Mouse (Mus musculus) G1E (cell line): ENCODE data around the gene 5330417C22Rik. TPM values are rescaled to one million over a fixed set of nuclear protein-coding genes. Genes with fewer than 3 reads are reported as not detected.

ENCODE experiments used
- ATAC-seq: 2 replicates; pipeline ENCODE4 v1.8.0; 2016; ENCODE audit warnings: mild to moderate bottlenecking; ENCODE audit not compliant: insufficient number of reproducible peaks, poor library complexity, low FRiP score, severe bottlenecking; ENCODE audit errors: extremely low read depth
- DNase-seq: peaks from one replicate; pipeline ENCODE4 v3.0.0; 2012; ENCODE audit warnings: low spot score
- H3K27me3 ChIP-seq: 2 replicates; pipeline ENCODE4 v1.6.1; 2012; ENCODE audit warnings: mild to moderate bottlenecking, low read length, inconsistent platforms; ENCODE audit not compliant: insufficient read depth
- H3K36me3 ChIP-seq: replicated peaks from 2 replicates; pipeline ENCODE3; 2012; ENCODE audit warnings: mild to moderate bottlenecking, inconsistent platforms
- H3K4me1 ChIP-seq: 2 replicates; pipeline ENCODE4 v1.6.1; 2012; ENCODE audit warnings: low read depth, low read length, inconsistent platforms, mixed read lengths; ENCODE audit not compliant: insufficient read depth
- H3K4me3 ChIP-seq: 2 replicates; pipeline ENCODE4 v1.5.1; 2012; ENCODE audit warnings: low read depth, mild to moderate bottlenecking, inconsistent platforms, low read length, moderate library complexity, mixed read lengths
- H3K9me3 ChIP-seq: replicated peaks from 2 replicates; pipeline ENCODE4 v1.6.1; 2012; ENCODE audit warnings: inconsistent platforms
- CTCF ChIP-seq: IDR thresholded peaks from 2 replicates; pipeline ENCODE4 v1.5.1; 2012; ENCODE audit warnings: low read depth, low read length, inconsistent platforms, mixed read lengths
- GATA1 ChIP-seq: IDR thresholded peaks from 2 replicates; pipeline ENCODE4 v1.6.1; 2012; ENCODE audit warnings: borderline replicate concordance, low read length, inconsistent platforms, mixed read lengths
- GATA2 ChIP-seq: IDR thresholded peaks from 2 replicates; pipeline ENCODE4 v1.6.1; 2012; ENCODE audit warnings: low read depth, low read length, inconsistent platforms, borderline replicate concordance
- POLR2AphosphoS5 ChIP-seq: IDR thresholded peaks from 2 replicates; pipeline ENCODE4 v1.6.1; 2012; ENCODE audit warnings: low read depth, low read length, inconsistent platforms; ENCODE audit not compliant: insufficient replicate concordance
- TAL1 ChIP-seq: conservative IDR thresholded peaks from 2 replicates; pipeline ENCODE4 v1.6.1; 2012; ENCODE audit warnings: low read depth, low read length, inconsistent platforms, mixed read lengths
- polyA plus RNA-seq: library from polyadenylated mRNA; stranded (reverse); fragments of >175 nt; gene quantifications from 2 replicates; pipeline ENCODE4 v1.2.3, GENCODE M21; 2012
- total RNA-seq, 2 experiments: library from RNA; stranded (forward) in 1 of 2; stranded (reverse) in 1 of 2; fragments of 200-1000 nt in 1 of 2; fragments of >200 nt in 1 of 2; fragmentation: Nextera tagmentation in 1 of 2; gene quantifications; 2 replicates each; pipeline ENCODE4 v1.2.3; 2014 to 2017

Gene 5330417C22Rik
- total and polyA plus RNA-seq, 3 experiments: under 0.01 TPM; not detected in 2

DNA sequence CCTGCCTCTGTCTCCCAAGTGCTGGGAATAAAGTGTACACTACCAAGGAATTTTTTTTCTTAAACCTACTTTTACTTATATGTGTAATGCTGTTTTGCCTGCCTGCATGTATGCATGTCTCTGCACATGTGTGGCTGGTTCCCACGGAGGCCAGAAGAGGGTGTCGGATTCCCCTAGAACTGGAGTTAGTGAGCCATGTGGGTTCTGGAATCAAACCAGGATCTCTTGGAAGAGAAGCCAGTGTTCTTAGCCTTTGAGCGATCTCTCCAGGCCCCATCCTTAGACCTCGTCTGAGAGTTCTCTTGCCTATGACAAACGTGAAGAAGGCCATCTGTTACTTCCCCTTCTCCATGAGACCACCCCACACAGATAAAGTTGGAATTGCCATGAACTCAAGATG lies 60.8 kb downstream of the 5330417C22Rik start:
- Histone ChIP-seq H3K27me3 (peaks cover 2% of the 10 kb centered on the region; the same call in 1 of the 2 replicates), H3K36me3 (no peaks in the 10 kb centered on the region), H3K4me1 (no peaks in the 10 kb centered on the region), H3K9me3 (no peaks in the 10 kb centered on the region), H3K4me3 (no peak overlapping the region)
- ATAC-seq: no peak
- TF ChIP-seq POLR2AphosphoS5: no peak
- TF ChIP-seq TAL1: no peak
- TF ChIP-seq GATA1: no peak
- TF ChIP-seq CTCF: no peak
- TF ChIP-seq GATA2: no peak
- no peak for DNase-seq

GRCm38 (mm10) chr3:108474969-108475368 lies 61.4 kb downstream of the 5330417C22Rik start:
- H3K36me3 ChIP-seq: no peaks in the 10 kb centered on the region
- H3K4me3 ChIP-seq: no peak overlapping the region
- peaks cover 2% of the 10 kb centered on the region; the same call in 1 of the 2 replicates for H3K27me3 ChIP-seq
- TF ChIP-seq GATA1 (no peak), POLR2AphosphoS5 (no peak), GATA2 (no peak), TAL1 (no peak), CTCF (no peak)
- H3K9me3 ChIP-seq: no peaks in the 10 kb centered on the region
- no peaks in the 10 kb centered on the region for H3K4me1 ChIP-seq
- ATAC-seq: no peak
- DNase-seq: no peak

- no peaks in the 10 kb centered on the region for H3K4me1 ChIP-seq
- TF ChIP-seq CTCF: no peak
- no peak for TF ChIP-seq GATA2
- no peak for TF ChIP-seq POLR2AphosphoS5
- TF ChIP-seq TAL1: no peak
- no peak for TF ChIP-seq GATA1
These were observed 68.6 kb downstream of the 5330417C22Rik start for GRCm38 (mm10) chr3:108467760-108468159.

GRCm38 (mm10) chr3:108466425-108466824 lies 69.9 kb downstream of the 5330417C22Rik start:
- no peak for DNase-seq
- Histone ChIP-seq H3K4me1 (no peaks in the 10 kb centered on the region), H3K27me3 (peaks cover 22% of the 10 kb centered on the region), H3K9me3 (no peaks in the 10 kb centered on the region), H3K36me3 (no peaks in the 10 kb centered on the region), H3K4me3 (no peak overlapping the region)
- no peak for ATAC-seq
- TF ChIP-seq CTCF (peak; percentile 69), GATA1 (no peak), GATA2 (no peak)

More at GRCm38 (mm10) chr3:108467760-108468159, 68.6 kb downstream of the 5330417C22Rik start:
- no peaks in the 10 kb centered on the region for H3K9me3 ChIP-seq
- peaks cover 17% of the 10 kb centered on the region for H3K27me3 ChIP-seq
- ATAC-seq: no peak
- H3K4me3 ChIP-seq: no peak overlapping the region
- DNase-seq: no peak
- H3K36me3 ChIP-seq: no peaks in the 10 kb centered on the region

DNA sequence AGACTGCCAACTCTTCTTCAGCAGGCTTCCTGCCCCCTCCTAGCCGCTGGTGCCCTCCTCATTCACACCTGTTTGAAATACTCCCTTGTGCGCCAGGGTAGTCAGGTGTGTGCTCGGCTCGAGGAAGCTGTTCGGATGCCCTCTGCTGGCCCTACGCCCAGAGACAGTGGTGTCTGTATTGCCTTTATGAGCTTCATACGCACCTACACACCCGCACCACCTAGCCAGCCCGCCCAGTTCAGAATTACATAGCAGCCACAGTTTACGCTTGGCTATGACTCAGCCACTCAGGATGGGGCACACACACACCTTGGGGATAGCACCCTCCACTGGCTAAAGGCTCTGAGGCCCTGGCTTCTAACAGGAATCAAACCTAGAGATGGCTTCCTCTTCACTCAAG lies 77.5 kb downstream of the 5330417C22Rik start:
- Histone ChIP-seq H3K36me3 (no peaks in the 10 kb centered on the region), H3K4me1 (no peaks in the 10 kb centered on the region; the same call in 1 of the 2 replicates), H3K4me3 (no peak overlapping the region), H3K27me3 (peaks cover 40% of the 10 kb centered on the region), H3K9me3 (no peaks in the 10 kb centered on the region)
- ATAC-seq (no peak), DNase-seq (no peak)
- TF ChIP-seq POLR2AphosphoS5 (no peak), TAL1 (no peak), GATA2 (no peak), GATA1 (no peak), CTCF (no peak)

DNA sequence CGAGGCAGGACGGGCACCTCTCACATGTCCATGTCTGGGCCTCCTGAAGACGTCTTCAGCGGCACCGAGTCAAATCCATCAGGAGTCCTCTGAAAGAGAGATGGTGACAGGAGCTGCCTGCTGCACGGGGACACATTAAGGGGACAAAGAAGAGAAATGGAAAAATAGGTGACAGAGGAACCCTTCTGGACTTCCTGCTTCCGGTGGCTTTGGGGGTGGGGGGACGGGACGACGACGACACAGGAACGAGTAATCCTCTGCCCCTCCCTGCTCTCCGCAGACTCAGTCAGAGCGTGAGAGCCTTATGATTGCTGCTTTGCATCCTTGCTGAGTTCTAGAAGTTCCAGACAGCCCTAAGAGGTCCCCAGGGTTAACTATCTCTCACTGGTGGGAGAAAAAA lies 78.0 kb downstream of the 5330417C22Rik start:
- Histone ChIP-seq H3K9me3 (no peaks in the 10 kb centered on the region), H3K36me3 (no peaks in the 10 kb centered on the region), H3K4me3 (no peak overlapping the region), H3K27me3 (peaks cover 40% of the 10 kb centered on the region), H3K4me1 (no peaks in the 10 kb centered on the region; the same call in 1 of the 2 replicates)
- TF ChIP-seq CTCF (no peak), POLR2AphosphoS5 (no peak), GATA2 (no peak), TAL1 (no peak), GATA1 (no peak)
- no peak for ATAC-seq
- no peak for DNase-seq

DNA sequence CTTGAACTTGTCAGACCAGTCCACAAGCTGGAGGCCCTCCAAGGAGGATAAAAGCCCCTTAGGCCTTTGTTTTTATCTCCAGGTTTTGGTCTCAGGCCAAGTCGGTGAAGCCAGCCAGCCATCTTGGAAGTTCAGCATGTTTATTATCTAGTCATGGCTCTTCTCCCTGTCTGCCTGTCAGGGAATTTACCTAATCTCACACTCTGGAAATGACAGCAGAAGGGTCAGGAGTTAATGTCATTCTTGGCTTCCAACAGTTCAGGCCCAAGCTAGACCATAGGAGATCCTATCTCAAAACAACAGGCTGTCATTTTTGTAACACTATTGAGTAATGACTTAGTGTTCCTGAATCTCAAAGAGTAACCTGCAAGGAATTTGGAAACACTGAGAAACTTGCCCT lies 82.2 kb downstream of the 5330417C22Rik start:
- no peak overlapping the region for H3K4me3 ChIP-seq
- peaks cover 56% of the 10 kb centered on the region for H3K27me3 ChIP-seq
- no peaks in the 10 kb centered on the region for H3K9me3 ChIP-seq
- TF ChIP-seq POLR2AphosphoS5 (no peak), TAL1 (no peak), GATA2 (no peak), GATA1 (no peak), CTCF (no peak)
- no peak for ATAC-seq
- H3K36me3 ChIP-seq: no peaks in the 10 kb centered on the region
- no peak for DNase-seq
- H3K4me1 ChIP-seq: no peaks in the 10 kb centered on the region; the same call in 1 of the 2 replicates
